Mouse (Mus musculus): Measurements from ENCODE around the gene Sap18b. TPM values are rescaled to one million over a fixed set of nuclear protein-coding genes. Genes with fewer than 3 reads are reported as not detected.
"Not testable (repeated sequence)": the region's sequence is repeated elsewhere in the genome, so short reads cannot be mapped to it uniquely, and the experiment has no call there.

Sap18b gene
- polyA plus RNA-seq, 1 experiment: 77.9 TPM

DNA sequence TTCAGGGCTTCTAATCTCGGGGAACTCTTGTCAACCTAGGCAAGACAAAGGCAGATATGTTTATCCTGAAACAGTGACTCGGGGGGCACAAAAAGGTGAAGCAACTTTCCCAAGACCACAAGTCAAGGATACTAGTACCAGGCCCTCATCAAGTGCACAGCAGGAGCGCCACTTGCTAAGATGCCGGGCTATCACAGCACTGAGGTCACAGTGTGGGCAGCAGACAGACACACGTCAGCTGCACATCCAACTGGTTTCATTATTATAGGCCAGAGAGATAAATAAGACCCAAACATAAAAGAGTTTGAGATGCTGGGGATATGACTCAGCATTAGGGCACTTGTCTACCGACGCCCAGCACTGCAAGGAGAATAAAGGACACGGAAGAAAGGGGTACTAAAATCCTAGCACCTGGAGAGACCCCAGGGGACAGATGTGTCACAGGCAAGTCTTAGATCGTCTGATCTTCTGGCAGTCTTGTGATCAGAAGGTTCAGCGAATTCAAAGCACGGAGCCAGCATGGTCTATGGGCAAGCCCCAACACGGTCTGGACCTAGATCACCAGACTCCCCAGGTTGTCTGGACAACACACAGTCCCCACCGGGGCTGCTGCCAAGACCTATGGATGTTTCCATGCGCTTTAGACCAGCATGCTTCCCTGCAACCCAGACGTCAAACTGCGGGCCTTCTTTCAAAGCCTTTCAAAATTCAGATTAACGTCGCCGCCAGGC is 23.8 kb downstream of the Sap18b start:
- TF ChIP-seq CTCF (IDR thresholded peaks at IDR 0.05; ENCODE audit: borderline replicate concordance, extremely low read depth, insufficient read depth, insufficient read length): no peak
- no peak for TF ChIP-seq POLR2A (IDR thresholded peaks at IDR 0.05; ENCODE audit: borderline replicate concordance, extremely low read depth, insufficient read depth, insufficient read length, poor library complexity, severe bottlenecking)

GRCm38 (mm10) chr8:95850326-95850725 is 25.2 kb downstream of the Sap18b start:
- DNase-seq (ENCODE audit: low read depth): no peak
- TF ChIP-seq POLR2A (IDR thresholded peaks at IDR 0.05; ENCODE audit: borderline replicate concordance, extremely low read depth, insufficient read depth, insufficient read length, poor library complexity, severe bottlenecking): no peak
- no peak for TF ChIP-seq CTCF (IDR thresholded peaks at IDR 0.05; ENCODE audit: borderline replicate concordance, extremely low read depth, insufficient read depth, insufficient read length)

More for the DNA sequence above, 23.8 kb downstream of the Sap18b start:
- no peak for DNase-seq (ENCODE audit: low read depth)

DNA sequence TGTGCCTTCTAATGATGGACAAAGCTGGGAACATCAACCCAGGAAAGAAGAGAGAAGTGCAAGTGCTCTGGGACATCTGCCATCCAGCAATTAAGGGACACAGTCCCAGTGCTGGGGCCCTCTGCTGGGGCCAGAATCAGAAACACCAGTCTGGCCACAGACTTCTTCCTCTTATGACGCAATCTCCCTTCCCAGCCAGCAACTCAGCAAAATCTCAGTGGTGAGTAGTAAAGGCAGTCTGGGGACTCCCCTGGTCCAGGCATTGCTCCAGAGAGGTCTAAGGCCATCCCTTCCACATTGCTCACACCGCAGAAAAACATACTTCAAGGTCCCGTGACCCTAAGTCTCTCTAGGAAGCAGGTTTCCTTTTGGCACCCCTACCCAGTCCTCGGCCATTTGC is 27.1 kb downstream of the Sap18b start:
- DNase-seq (ENCODE audit: low read depth): no peak
- TF ChIP-seq CTCF (IDR thresholded peaks at IDR 0.05; ENCODE audit: borderline replicate concordance, extremely low read depth, insufficient read depth, insufficient read length): no peak
- TF ChIP-seq POLR2A (IDR thresholded peaks at IDR 0.05; ENCODE audit: borderline replicate concordance, extremely low read depth, insufficient read depth, insufficient read length, poor library complexity, severe bottlenecking): no peak

DNA sequence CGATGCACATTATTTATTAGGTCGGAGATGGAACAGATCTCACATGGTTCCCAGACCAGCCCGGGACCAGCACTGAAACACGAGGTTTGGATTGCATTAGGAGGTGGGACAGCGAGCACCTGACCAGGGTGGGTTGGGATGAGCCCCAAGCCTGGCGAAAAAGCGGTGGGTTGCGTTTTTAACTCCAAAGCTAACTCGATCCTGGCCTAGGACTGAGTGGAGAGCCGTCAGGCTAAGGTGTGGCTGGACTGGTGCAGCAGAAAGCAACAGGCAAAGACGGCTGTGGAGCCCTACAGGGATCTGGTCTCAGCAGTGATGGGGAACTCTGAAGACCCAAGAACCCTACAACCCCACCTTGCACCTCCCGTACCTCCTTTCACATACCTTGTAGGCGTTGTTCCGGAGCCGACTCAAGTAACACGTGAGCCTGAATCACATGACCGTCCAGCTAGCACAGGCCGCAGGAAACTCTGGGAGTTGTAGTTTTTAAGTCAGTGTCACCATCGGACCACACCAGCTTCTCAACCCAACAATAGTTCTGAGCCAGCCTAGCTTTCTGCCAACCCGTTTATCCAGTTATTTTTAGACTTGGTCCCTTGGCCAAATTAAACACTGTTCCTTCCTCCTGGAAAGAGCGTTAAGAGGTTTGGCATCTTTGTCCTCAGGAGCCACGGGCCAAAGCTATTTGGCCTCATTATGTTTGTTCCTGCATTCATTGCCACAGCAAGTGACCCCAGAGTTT is 28.1 kb downstream of the Sap18b start, which contains the start of gene Slc38a7:
Slc38a7 (minus strand) TSS at position 438 of the 742 bp plus-strand sequence.
- DNase-seq (ENCODE audit: low read depth): peak; percentile 95
- TF ChIP-seq CTCF (IDR thresholded peaks at IDR 0.05; ENCODE audit: borderline replicate concordance, extremely low read depth, insufficient read depth, insufficient read length) (no peak), POLR2A (IDR thresholded peaks at IDR 0.05; ENCODE audit: borderline replicate concordance, extremely low read depth, insufficient read depth, insufficient read length, poor library complexity, severe bottlenecking) (no peak)

DNA sequence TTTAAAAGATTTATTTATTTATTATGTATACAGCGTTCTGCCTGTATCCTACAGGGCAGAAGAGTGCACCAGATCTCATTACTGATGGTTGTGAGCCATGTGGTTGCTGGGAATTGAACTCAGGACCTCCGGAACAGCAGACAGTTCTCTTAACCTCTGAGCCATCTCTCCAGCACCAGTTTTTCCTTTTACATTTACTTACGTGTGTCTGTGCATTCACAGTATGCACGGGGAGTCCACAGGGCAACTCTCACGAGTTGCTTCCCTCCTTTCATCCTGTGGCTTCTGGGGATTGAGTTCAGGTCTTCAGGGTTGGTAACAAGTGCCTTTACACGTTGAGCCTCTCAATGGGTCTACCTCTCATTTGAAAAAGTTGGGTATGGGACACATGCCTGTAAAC is 29.0 kb downstream of the Sap18b start:
- no peak for DNase-seq (ENCODE audit: low read depth)
- TF ChIP-seq POLR2A (IDR thresholded peaks at IDR 0.05; ENCODE audit: borderline replicate concordance, extremely low read depth, insufficient read depth, insufficient read length, poor library complexity, severe bottlenecking) (no peak), CTCF (IDR thresholded peaks at IDR 0.05; ENCODE audit: borderline replicate concordance, extremely low read depth, insufficient read depth, insufficient read length) (no peak)

DNA sequence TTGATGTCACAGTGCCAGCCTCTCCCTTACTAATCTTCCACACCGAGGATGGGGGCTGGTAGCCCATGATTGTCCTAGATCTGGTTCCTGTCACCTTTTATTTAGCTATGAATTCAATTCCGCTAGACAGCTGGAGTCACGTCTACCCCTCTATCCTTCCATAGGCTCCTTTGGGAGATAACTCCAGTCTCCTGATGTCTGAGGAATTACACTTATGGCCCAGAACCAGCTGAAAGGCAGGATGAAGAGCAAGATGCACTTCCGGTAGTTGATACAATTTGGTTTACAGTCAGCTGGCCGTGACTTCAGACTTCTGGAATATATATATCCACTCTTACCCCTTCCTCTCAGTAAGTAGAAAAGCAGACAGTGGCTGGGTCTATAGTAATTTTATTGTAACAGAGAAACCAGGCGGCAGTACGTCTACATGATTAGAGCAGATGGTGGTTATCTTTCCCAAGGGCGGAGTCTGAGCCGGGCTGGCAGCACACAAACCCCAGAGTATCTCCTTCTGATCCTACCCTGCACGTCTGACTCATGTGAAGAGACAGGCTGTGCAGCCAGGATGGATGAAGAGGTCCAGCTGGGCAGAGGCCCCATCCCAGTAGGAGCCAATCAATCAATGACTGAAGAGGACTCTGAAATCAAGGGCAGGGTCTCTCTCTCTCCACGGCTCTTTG is 38.8 kb downstream of the Sap18b start:
- not testable (repeated sequence) for DNase-seq (ENCODE audit: low read depth)

GRCm38 (mm10) chr8:95864851-95865250 is 39.7 kb downstream of the Sap18b start:
- DNase-seq (ENCODE audit: low read depth): not testable (repeated sequence)

DNA sequence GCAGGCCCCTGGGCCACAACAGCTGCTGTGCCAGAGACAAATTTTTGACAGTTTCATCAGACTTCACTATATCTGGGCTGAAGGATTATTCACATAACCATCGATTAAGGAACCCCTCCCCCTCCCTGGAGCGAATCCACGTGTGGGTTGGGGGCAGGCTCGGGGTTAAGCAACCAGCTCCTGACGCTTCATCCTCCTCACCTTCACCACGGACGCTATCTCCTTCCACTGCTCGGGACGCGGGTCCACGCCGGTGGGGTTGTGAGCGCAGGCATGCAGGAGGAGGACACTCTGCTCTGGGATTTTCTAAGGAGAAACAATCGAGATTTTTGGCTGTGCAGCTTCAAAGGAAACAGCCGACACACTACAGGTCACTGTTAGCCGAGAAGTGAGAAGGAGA is 46.5 kb downstream of the Sap18b start:
- TF ChIP-seq POLR2A (IDR thresholded peaks at IDR 0.05; ENCODE audit: borderline replicate concordance, extremely low read depth, insufficient read depth, insufficient read length, poor library complexity, severe bottlenecking) (no peak), CTCF (IDR thresholded peaks at IDR 0.05; ENCODE audit: borderline replicate concordance, extremely low read depth, insufficient read depth, insufficient read length) (no peak)
- no peak for DNase-seq (ENCODE audit: low read depth)

- DNase-seq (ENCODE audit: low read depth): no peak
- TF ChIP-seq POLR2A (IDR thresholded peaks at IDR 0.05; ENCODE audit: borderline replicate concordance, extremely low read depth, insufficient read depth, insufficient read length, poor library complexity, severe bottlenecking) (no peak), CTCF (IDR thresholded peaks at IDR 0.05; ENCODE audit: borderline replicate concordance, extremely low read depth, insufficient read depth, insufficient read length) (no peak)
These were observed 50.1 kb downstream of the Sap18b start for GRCm38 (mm10) chr8:95875270-95875669.

Other genes starting within 250 kb of the Sap18b start
- gene Prss54, start 249.0 kb upstream of the Sap18b start, polyA plus RNA-seq (2012; rRNA removed): not detected in 2 replicates
- gene Gins3, start 191.9 kb upstream of the Sap18b start, polyA plus RNA-seq (2012; rRNA removed): 4.6 and 6.2 TPM in 2 replicates
- 348 and 357 TPM in 2 replicates for gene Ndrg4, start 148.4 kb upstream of the Sap18b start, polyA plus RNA-seq (2012; rRNA removed)
- 24.9 and 25.0 TPM in 2 replicates for gene Setd6, start 109.5 kb upstream of the Sap18b start, polyA plus RNA-seq (2012; rRNA removed)
- gene Cnot1, start 17.9 kb upstream of the Sap18b start, polyA plus RNA-seq (2012; rRNA removed): 95.3 and 115 TPM in 2 replicates
- 36.1 and 38.0 TPM in 2 replicates for gene Slc38a7, start 28.2 kb downstream of the Sap18b start, polyA plus RNA-seq (2012; rRNA removed)
- 126 and 154 TPM in 2 replicates for gene Got2, start 63.2 kb downstream of the Sap18b start, polyA plus RNA-seq (2012; rRNA removed)